Mouse (Mus musculus) heart, postnatal 0 days (tissue): ENCODE measurements around the gene Allc.

Experiments used
- CTCF ChIP-seq: IDR thresholded peaks from 2 replicates; pipeline ENCODE4 v1.5.1; 2016; ENCODE audit warnings: antibody characterized with exemption, control low read depth, low read depth
- EP300 ChIP-seq: IDR thresholded peaks from 2 replicates; pipeline ENCODE4 v1.6.1; 2016; ENCODE audit warnings: antibody characterized with exemption, low read depth

DNA sequence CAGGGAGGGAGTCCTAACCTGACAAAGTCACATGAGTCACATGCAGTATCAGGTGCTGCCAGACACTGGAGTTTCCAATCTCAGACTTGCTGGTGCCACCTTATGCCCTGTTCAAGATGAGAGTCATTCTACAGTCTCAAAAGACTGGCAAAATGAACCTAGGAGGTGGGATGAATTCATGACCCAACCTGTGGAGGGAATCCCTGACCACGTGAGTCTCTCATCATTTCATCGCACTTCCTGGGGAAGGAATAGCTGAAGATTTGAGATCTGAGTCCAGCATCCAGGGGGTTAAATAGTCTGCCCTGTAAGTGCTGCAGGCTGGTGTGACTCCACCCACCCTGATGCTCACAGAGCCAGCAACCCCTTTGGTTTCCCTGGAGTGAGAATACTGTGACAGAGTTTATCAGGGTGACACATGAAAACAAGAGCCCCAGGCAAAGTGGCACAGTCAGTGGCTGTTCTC lies 16.2 kb upstream of the Allc start:
- TF ChIP-seq EP300 (no peak), CTCF (no peak)
